Mouse (Mus musculus) CD4-positive, CD25-positive, alpha-beta regulatory T cell, adult 2 months (primary cell): ENCODE data around the gene Arhgap31.
A peak's percentile ranks its signal among the peaks of the same experiment; 100 is the strongest.

Experiments
- DNase-seq: peaks from one replicate; pipeline ENCODE4 v3.0.0-alpha.2; 2012; ENCODE audit warnings: low read depth, low spot score

Gene Arhgap31

DNA sequence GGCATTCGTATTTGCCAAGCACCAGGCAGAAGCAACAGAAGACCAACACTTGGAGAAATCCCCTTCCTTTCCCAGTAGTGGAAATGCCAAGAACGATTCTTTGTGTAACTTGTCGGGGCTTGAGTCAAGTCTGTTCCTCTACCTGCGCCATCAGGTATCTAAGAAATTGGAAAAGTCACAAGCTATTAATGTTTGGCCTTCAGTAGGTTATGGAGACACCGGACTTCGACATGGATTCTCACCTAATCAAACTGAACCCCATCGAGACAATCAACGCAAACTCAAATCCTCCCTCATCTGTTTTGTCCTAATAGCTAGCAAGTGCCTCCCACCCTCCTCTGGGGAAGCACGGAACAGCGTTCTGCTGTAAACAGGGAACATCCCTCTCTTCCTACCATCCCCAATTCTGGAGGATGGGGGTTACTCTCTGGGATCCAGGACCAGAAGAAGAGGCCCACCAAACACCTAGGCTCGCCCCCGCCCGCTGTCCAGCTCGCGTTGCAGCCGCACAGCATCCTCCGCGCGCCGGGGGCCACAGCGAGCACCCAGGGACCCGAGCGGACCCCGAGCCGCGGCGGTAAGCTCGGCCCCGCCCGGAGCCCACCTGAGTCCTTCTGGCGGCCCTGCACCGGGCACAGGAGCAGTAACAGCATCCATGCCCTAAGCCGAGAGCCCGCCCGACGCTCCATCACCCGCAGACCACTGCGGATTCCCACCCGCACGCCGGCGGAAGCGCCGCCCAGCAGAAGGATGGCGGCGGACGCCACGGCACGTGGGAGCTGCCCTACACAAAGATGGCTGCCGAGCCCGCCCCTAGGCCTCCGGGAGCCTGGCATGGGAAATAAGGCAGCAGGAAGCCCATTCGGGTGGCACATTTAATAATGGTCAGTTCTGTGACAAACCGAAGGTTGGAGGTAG, 163.3 kb downstream of the Arhgap31 start, which contains the start of gene Poglut1:
Poglut1 (minus strand) TSS at position 780 of the 918 bp plus-strand sequence.
- DNase-seq: peak; percentile 82
